Mouse (Mus musculus) midbrain, embryonic 16.5 days (tissue): Measurements from ENCODE around the gene Fez1. TPM values are rescaled to one million over a fixed set of nuclear protein-coding genes. Genes with fewer than 3 reads are reported as not detected.
A peak's percentile ranks its signal among the peaks of the same experiment; 100 is the strongest.

Experiments used
- ATAC-seq: fragments of 200-750 bp; cut with Nextera tagmentation; 2 replicates; pipeline ENCODE4 v1.8.0; 2017; ENCODE audit warnings: moderate TSS enrichment
- H3K27ac ChIP-seq: fragments of 300-500 bp; sonication (generic); 2 replicates; pipeline ENCODE4 v1.5.1; 2014; ENCODE audit warnings: mild to moderate bottlenecking, low read length, mixed read lengths
- H3K27me3 ChIP-seq: fragments of 300-500 bp; sonication (generic); 2 replicates; pipeline ENCODE4 v1.6.1; 2014; ENCODE audit warnings: low read depth, low read length, mixed read lengths; ENCODE audit not compliant: control insufficient read depth, insufficient read depth
- H3K36me3 ChIP-seq: fragments of 300-500 bp; sonication (generic); 2 replicates; pipeline ENCODE4 v1.6.1; 2014; ENCODE audit warnings: mild to moderate bottlenecking, low read length, moderate library complexity, mixed read lengths; ENCODE audit not compliant: control insufficient read depth, insufficient read depth
- H3K4me1 ChIP-seq: fragments of 300-500 bp; sonication (generic); 2 replicates; pipeline ENCODE4 v1.6.1; 2014; ENCODE audit warnings: mild to moderate bottlenecking, low read length, mixed read lengths; ENCODE audit not compliant: control insufficient read depth, insufficient read depth
- H3K4me2 ChIP-seq: fragments of 300-500 bp; sonication (generic); 2 replicates; pipeline ENCODE4 v1.6.1; 2014; ENCODE audit warnings: mild to moderate bottlenecking, low read length, mixed read lengths
- H3K4me3 ChIP-seq: fragments of 300-500 bp; sonication (generic); 2 replicates; pipeline ENCODE4 v1.5.1; 2014; ENCODE audit warnings: low read depth, mild to moderate bottlenecking, low read length, moderate library complexity, mixed read lengths
- H3K9ac ChIP-seq: fragments of 300-500 bp; sonication (generic); 2 replicates; pipeline ENCODE4 v1.6.1; 2014; ENCODE audit warnings: low read depth, low read length, mixed read lengths
- H3K9me3 ChIP-seq: fragments of 300-500 bp; sonication (generic); replicated peaks from 2 replicates; pipeline ENCODE4 v1.6.1; 2014; ENCODE audit warnings: mild to moderate bottlenecking, low read length, mixed read lengths; ENCODE audit not compliant: control insufficient read depth, poor library complexity, severe bottlenecking
- WGBS: fragments of 180-500 bp; shearing (Covaris S2); extraction: QIAGEN DNeasy Blood & Tissue Kit; methylation state at CpG from one replicate; pipeline ENCODE4 v1.1.7; 2014; 5-methylcytosine and 5-hydroxymethylcytosine counted together
- polyA plus RNA-seq: library from polyadenylated mRNA; unstranded; fragments of >200 nt; fragmentation: Nextera tagmentation; extraction: Ambion mirVana; gene quantifications from 2 replicates; pipeline ENCODE4 v1.2.1, GENCODE M21; 2015

The Fez1 gene
- polyA plus RNA-seq = 612 and 638 TPM in 2 replicates

DNA sequence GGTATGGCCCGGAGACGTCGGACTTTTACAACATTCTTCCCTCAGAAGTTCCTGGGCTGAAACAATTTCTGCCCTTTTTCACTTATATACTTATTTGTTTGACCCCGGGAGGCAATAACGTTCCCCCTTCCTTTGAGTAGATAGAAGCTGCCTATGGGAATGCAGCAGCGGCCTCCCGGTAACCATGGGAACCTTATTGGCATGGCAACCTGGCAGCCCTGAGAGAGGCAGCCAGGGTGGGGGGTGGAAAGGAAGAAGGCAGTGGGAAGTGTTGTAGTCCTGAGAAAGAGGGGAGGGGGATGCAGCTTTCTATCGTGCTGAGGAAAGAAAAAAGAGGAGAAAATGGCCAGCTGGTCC, at the start of gene Fez1:
Fez1 (plus strand) TSS at position 221 of the 357 bp plus-strand sequence.
- peak; percentile 98 for ATAC-seq
- no peaks in the 10 kb centered on the region for H3K36me3 ChIP-seq
- no peaks in the 10 kb centered on the region for H3K9me3 ChIP-seq
- peak within 1 kb of the TSS; percentile 28 for H3K9ac ChIP-seq
- peak within 1 kb of the TSS; percentile 99 for H3K27ac ChIP-seq
- H3K4me3 ChIP-seq = peak within 1 kb of the TSS; percentile 38
- 0% methylated on average over 8 of the region's 8 CpGs for WGBS
- H3K27me3 ChIP-seq = no peaks in the 10 kb centered on the region
- H3K4me2 ChIP-seq = peak within 1 kb of the TSS; percentile 58
- H3K4me1 ChIP-seq = peaks cover 16% of the 10 kb centered on the region

DNA sequence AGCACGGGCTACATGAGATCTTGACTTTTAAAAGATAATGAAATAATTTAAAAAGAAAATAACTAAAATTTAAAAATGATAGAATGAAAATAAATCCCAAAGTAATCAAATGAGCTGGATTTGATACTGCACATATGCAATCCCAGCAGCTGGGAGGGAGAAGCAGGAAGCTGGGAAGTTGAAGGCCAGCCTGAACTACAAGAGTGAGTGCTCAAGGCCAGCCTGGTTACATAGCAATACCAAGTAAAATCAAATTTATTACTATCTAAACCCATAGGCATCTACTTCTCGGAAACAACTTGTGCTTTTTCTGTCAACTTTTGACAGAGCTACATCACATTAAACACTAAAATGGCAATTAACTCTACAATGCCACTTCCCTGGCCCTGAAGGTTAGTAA, 37.7 kb upstream of the Fez1 start:
- H3K4me3 ChIP-seq = no peak overlapping the region
- no peaks in the 10 kb centered on the region for H3K9me3 ChIP-seq
- WGBS = 96% methylated on average over 2 of the region's 2 CpGs
- H3K4me2 ChIP-seq = no peak overlapping the region
- H3K9ac ChIP-seq = no peak overlapping the region
- H3K27me3 ChIP-seq = no peaks in the 10 kb centered on the region
- H3K27ac ChIP-seq = no peak overlapping the region
- no peak for ATAC-seq
- peaks cover 50% of the 10 kb centered on the region for H3K36me3 ChIP-seq
- H3K4me1 ChIP-seq = no peaks in the 10 kb centered on the region

DNA sequence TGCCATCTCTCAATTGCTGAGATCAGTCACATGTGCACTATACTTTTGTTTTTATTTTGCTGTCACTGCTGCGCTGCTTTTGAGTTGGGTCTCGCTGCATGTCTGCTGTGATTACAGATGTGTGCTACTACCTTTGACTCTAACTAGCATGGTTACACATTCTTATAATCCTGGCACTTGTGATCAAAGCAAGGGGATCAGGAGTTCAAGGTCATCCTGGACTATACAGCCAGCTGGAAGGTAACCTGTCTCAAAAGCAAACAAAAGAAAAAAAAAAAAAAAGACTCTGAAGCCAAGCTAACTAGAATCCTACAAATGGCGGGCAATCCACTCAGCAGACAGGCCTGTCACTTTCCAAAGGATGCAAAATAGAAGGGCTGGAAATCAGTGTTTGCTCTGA, 29.5 kb upstream of the Fez1 start:
- Histone ChIP-seq H3K4me3 (no peak overlapping the region), H3K4me1 (peaks cover 25% of the 10 kb centered on the region), H3K9ac (no peak overlapping the region), H3K4me2 (no peak overlapping the region), H3K27me3 (no peaks in the 10 kb centered on the region), H3K27ac (no peak overlapping the region), H3K9me3 (no peaks in the 10 kb centered on the region), H3K36me3 (peaks cover 24% of the 10 kb centered on the region)
- no peak for ATAC-seq
- WGBS = 90% methylated on average over 3 of the region's 3 CpGs

DNA sequence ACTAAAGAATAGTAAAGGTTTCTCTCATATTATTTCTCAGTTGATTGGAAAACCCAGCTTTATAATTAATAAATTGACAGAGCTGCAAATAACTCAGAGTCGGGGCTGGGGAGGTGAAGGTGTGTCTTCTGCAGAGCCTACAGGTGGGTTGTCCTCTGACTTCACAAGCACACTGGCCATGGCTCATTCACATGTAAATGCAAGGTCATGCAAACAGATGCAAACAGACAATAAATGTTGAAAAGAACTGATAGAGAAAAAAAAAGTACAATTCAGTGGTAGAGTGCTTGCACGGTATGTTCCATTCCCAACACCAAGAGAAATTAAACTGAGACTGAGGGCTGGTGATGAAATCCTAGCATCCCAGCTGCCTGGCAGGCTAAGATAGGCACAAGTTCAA, 27.2 kb upstream of the Fez1 start:
- H3K4me3 ChIP-seq = no peak overlapping the region
- no peak for ATAC-seq
- no peaks in the 10 kb centered on the region for H3K9me3 ChIP-seq
- H3K36me3 ChIP-seq = peaks cover 4% of the 10 kb centered on the region; the same call in 1 of the 2 replicates
- WGBS = 69% methylated on average over 2 of the region's 2 CpGs
- H3K27me3 ChIP-seq = no peaks in the 10 kb centered on the region
- H3K27ac ChIP-seq = no peak overlapping the region
- no peak overlapping the region for H3K4me2 ChIP-seq
- H3K9ac ChIP-seq = no peak overlapping the region
- peaks cover 29% of the 10 kb centered on the region for H3K4me1 ChIP-seq

DNA sequence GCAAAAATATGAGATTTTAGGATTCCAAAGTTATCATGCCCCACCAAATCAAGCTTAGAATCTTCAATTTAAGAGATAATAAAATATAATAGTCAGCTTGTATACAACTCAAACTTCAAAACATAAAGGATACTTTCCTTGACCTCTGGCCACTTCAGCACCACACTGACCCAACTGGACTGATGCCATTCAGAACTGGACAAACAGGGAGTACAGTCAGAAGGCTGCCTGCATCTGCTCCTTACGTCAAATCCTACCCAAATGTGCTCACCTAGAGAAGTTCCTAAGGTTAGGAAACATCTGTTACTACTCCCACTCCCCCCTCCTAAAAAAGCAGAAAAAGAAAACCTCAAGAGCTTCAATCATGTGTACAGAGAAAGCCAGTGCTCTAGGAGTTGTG, 26.1 kb upstream of the Fez1 start:
- H3K27ac ChIP-seq = no peak overlapping the region
- H3K4me3 ChIP-seq = no peak overlapping the region
- no peak overlapping the region for H3K9ac ChIP-seq

DNA sequence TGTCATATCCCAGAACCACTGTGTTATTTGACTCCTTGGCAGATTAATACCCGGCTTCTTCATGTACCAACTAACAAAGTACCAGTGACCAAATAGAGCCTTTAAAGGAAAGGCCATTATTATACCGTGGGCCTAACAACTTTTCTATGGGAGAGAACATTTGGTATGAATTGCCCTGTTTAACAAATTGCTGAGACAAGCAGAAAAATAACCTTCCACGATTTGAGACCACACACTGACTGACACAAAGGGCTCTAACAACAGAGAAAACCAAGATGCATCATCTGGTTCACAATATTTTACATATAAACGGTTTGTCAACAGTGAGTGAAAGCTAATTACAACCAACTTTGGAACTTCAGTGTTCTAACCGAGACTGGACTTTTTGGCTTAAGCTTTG, 25.4 kb upstream of the Fez1 start:
- Histone ChIP-seq H3K4me3 (peak overlapping the region; percentile 70), H3K9ac (peak overlapping the region; percentile 88), H3K27ac (no peak overlapping the region; the same call in 1 of the 2 replicates), H3K4me1 (peaks cover 29% of the 10 kb centered on the region), H3K27me3 (no peaks in the 10 kb centered on the region), H3K36me3 (0 out of 2 replicates have a peak, but pooled peaks cover 2% of the 10 kb centered on the region), H3K4me2 (peak overlapping the region; percentile 88), H3K9me3 (no peaks in the 10 kb centered on the region)
- ATAC-seq = no peak
- 13% methylated on average over 5 of the region's 5 CpGs for WGBS

More for the DNA sequence above, 26.1 kb upstream of the Fez1 start:
- 0 out of 2 replicates have a peak, but pooled peaks cover 2% of the 10 kb centered on the region for H3K36me3 ChIP-seq
- no peaks in the 10 kb centered on the region for H3K27me3 ChIP-seq
- H3K4me1 ChIP-seq = peaks cover 29% of the 10 kb centered on the region
- no peaks in the 10 kb centered on the region for H3K9me3 ChIP-seq
- WGBS = 91% methylated on average over 1 of the region's 1 CpGs
- peak overlapping the region; percentile 88; the same call in 1 of the 2 replicates for H3K4me2 ChIP-seq
- ATAC-seq = no peak

DNA sequence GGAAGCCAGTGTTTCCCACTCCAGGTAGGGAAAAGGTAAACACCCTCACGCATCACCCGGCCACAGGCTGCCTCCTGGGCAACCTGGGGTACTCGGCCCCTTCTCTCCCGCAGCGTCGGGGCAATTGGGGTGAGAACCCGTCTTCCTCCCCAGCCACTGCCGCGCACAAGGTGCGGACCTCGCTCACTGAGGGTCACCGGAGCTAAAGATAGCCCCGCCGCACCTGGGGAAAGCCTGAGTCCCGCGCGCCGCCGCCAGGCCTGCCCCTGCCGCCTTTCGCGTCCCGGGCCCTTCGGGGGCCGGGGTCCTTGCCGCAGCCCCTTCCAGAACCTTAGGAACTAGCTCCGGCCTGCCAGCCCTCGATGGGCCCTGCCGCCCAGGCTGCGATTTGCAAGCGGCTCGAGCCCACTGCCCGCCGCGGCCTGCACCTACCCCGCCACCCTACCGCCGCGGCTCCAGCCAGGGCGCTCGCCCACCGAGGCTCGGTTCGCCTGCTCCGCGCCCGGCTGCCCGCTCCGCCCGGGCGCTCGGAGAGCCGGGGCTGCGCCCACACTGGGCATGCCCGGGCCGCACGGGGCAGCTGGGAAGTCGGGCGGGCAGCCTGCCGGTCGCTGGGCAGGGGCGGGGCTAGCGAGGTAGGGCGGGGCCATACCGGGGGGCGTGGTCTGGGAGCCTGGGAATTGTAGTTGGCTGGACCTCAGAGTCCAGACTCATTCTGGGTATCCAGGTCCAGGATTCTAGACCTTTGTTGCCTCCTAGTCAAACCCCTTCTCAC, 24.7 kb upstream of the Fez1 start, which contains the start of gene Ei24:
Ei24 (minus strand) TSS at position 613 of the 775 bp plus-strand sequence.
- H3K27ac ChIP-seq = peak within 1 kb of the TSS; percentile 68
- ATAC-seq = peak; percentile 100
- H3K4me3 ChIP-seq = peak within 1 kb of the TSS; percentile 70
- H3K4me1 ChIP-seq = peaks cover 29% of the 10 kb centered on the region
- H3K4me2 ChIP-seq = peak within 1 kb of the TSS; percentile 88
- H3K9ac ChIP-seq = peak within 1 kb of the TSS; percentile 88
- H3K9me3 ChIP-seq = no peaks in the 10 kb centered on the region
- no peaks in the 10 kb centered on the region for H3K36me3 ChIP-seq
- no peaks in the 10 kb centered on the region for H3K27me3 ChIP-seq
- under 1% methylated on average over 63 of the region's 66 CpGs for WGBS

DNA sequence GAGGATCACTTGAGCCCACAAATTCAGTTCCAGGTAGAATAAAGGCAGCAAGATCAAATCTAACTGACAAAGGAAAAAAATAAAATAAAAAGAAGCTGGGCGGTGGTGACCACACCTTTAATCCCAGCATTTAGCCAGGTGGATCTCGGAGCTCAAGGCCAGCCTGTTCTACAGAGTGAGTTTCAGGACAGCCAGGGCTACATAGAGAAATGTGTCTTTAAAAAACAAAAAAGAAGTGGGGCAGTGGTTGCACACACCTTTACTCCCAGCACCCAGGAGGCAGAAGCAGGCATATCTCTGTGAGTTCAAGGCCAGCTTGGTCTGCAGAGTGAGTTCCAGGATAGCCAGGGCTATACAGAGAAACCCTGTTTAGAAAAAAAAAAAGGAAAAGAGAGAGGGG, 19.7 kb upstream of the Fez1 start:
- Histone ChIP-seq H3K36me3 (no peaks in the 10 kb centered on the region), H3K9ac (no peak overlapping the region), H3K27ac (no peak overlapping the region), H3K27me3 (no peaks in the 10 kb centered on the region), H3K9me3 (no peaks in the 10 kb centered on the region), H3K4me3 (no peak overlapping the region), H3K4me1 (peaks cover 4% of the 10 kb centered on the region; the same call in 1 of the 2 replicates), H3K4me2 (no peak overlapping the region)
- 84% methylated on average over 2 of the region's 2 CpGs for WGBS
- no peak for ATAC-seq

DNA sequence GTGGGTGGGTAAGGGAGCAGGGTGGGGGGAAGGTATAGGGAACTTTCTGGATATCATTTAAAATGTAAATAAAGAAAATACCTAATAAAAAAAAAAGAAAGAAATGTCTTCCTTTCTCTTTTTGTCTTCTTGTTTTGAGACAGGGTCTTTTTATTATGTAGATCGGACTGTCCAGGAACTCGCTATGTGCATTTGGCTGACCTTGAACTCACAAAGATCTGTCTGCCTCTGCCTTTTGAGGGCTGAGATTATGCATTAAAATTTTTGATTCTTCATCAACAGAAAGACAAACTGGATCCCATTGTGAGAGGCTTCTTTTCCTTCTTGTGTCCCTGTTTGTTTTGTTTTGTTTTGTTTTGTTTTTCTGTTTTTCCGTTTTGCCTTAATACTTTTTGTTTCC, 18.7 kb upstream of the Fez1 start:
- H3K4me2 ChIP-seq = no peak overlapping the region
- 86% methylated on average over 3 of the region's 3 CpGs for WGBS
- no peaks in the 10 kb centered on the region for H3K27me3 ChIP-seq
- no peak overlapping the region for H3K4me3 ChIP-seq
- H3K9me3 ChIP-seq = no peaks in the 10 kb centered on the region
- no peak for ATAC-seq
- H3K4me1 ChIP-seq = no peaks in the 10 kb centered on the region
- no peak overlapping the region for H3K9ac ChIP-seq
- H3K36me3 ChIP-seq = no peaks in the 10 kb centered on the region
- no peak overlapping the region for H3K27ac ChIP-seq
